Mouse (Mus musculus) brain, embryonic 14.5 days (tissue): ENCODE measurements around the gene Prlh.

Experiments
- CTCF ChIP-seq: fragments of 200-500 bp; IDR thresholded peaks from 2 replicates; pipeline ENCODE4 v1.5.1; 2012; ENCODE audit warnings: inconsistent platforms, mild to moderate bottlenecking, moderate library complexity, borderline replicate concordance; ENCODE audit not compliant: insufficient read depth, insufficient read length; ENCODE audit errors: extremely low read depth
- POLR2A ChIP-seq: fragments of 200-500 bp; IDR thresholded peaks from 2 replicates; pipeline ENCODE4 v1.6.1; 2012; ENCODE audit warnings: mild to moderate bottlenecking, inconsistent platforms, borderline replicate concordance; ENCODE audit not compliant: poor library complexity, insufficient read depth, insufficient read length, severe bottlenecking; ENCODE audit errors: extremely low read depth

DNA sequence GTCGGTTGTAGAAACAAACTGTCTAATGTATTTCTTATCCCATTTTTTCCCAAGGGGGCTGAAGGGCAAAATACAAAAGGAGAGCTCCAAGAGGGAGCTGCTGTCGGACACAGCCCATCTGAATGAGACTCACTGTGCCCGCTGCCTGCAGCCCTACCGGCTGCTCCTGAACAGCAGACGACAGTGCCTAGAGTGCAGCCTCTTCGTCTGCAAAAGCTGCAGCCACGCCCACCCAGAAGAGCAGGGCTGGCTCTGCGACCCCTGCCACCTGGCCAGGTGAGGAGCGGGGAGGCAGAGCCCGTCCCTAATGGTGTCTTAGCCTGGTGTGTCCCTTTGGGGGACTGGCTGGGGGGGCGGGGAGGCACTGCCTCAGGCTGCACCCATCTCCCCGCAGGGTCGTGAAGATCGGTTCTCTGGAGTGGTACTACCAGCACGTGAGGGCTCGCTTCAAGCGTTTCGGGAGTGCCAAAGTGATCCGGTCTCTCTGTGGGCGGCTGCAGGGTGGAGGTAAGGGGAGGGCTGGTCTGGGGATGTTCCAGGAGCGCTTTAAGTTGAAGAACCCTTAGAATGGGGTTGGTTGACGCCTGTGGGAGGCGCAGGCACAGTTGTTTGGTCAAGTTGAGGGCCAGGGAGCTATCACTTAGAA is 24.9 kb upstream of the Prlh start:
- no peak for TF ChIP-seq CTCF
- TF ChIP-seq POLR2A = no peak
